ENCODE assay signal across 23 mouse cellular contexts in genomic region chr6:83744557-83744956, GRCm38 (mm10). TPM values are rescaled to one million over a fixed set of nuclear protein-coding genes. Genes with fewer than 3 reads are reported as not detected.
DNase-seq lines count a peak whose midpoint lies in the region; ATAC-seq and TF ChIP-seq lines count a peak whose summit lies in the region.
"Had no signal": no experiment of that assay in that cellular context is flagged by ENCODE, and none has a peak within 500 bp of the region (broad histone marks: within the 10 kb centered on the region; RNA-seq: fewer than 3 reads in every experiment).

No protein-coding gene starts in this region.

- no peak overlapping the region for H3K4me2 ChIP-seq in heart, embryonic 11.5 days
- no peak overlapping the region for H3K4me2 ChIP-seq in lung, embryonic 14.5 days
- H3K4me2 ChIP-seq in embryonic facial prominence, embryonic 15.5 days (replicated peaks) = no peak overlapping the region
- H3K4me2 ChIP-seq: forebrain, embryonic 12.5 days; limb, embryonic 15.5 days; liver, embryonic 15.5 days; neural tube, embryonic 15.5 days had no signal

- no peak overlapping the region for H3K4me3 ChIP-seq in heart, embryonic 11.5 days (ENCODE audit: low read depth, low read length)
- H3K4me3 ChIP-seq in lung, embryonic 14.5 days (ENCODE audit: low read depth, low read length) = no peak overlapping the region
- no peak overlapping the region for H3K4me3 ChIP-seq in embryonic facial prominence, embryonic 15.5 days (replicated peaks)
- H3K4me3 ChIP-seq: forebrain, embryonic 12.5 days; limb, embryonic 15.5 days; liver, embryonic 15.5 days; megakaryocyte, embryonic 14.5 days; neural tube, embryonic 15.5 days had no signal

- H3K9me3 ChIP-seq in heart, embryonic 11.5 days (replicated peaks; ENCODE audit: control insufficient read depth, low read length) = peaks cover 3% of the 10 kb centered on the region; the same call in 1 of the 2 replicates
- no peaks in the 10 kb centered on the region for H3K9me3 ChIP-seq in lung, embryonic 14.5 days (ENCODE audit: low read depth, low read length)
- H3K9me3 ChIP-seq in embryonic facial prominence, embryonic 15.5 days (replicated peaks) = no peaks in the 10 kb centered on the region
- H3K9me3 ChIP-seq: forebrain, embryonic 12.5 days; limb, embryonic 15.5 days; liver, embryonic 15.5 days; neural tube, embryonic 15.5 days had no signal

- 65% methylated on average over 5 of the region's 5 CpGs for WGBS in heart, embryonic 11.5 days (ENCODE audit: insufficient replicate concordance)
- 33% methylated on average over 5 of the region's 5 CpGs for WGBS in lung, embryonic 14.5 days
- 52% methylated on average over 5 of the region's 5 CpGs for WGBS in embryonic facial prominence, embryonic 15.5 days

- ATAC-seq in heart, embryonic 11.5 days (replicated peaks; ENCODE audit: insufficient number of reproducible peaks, low FRiP score, low TSS enrichment) = no peak
- ATAC-seq in lung, embryonic 14.5 days (ENCODE audit: insufficient read depth) = peak; percentile 64
- ATAC-seq in embryonic facial prominence, embryonic 15.5 days (ENCODE audit: insufficient number of reproducible peaks, low FRiP score, low TSS enrichment, low read depth) = peak; percentile 49; the same call in 1 of the 2 replicates
- ATAC-seq: CD4-positive, CD25-positive, alpha-beta regulatory T cell, adult 4 months; hindbrain, embryonic 16.5 days; midbrain, embryonic 16.5 days had no signal

- no peak overlapping the region for H3K9ac ChIP-seq in heart, embryonic 11.5 days (ENCODE audit: low read depth, low read length)
- no peak overlapping the region for H3K9ac ChIP-seq in lung, embryonic 14.5 days
- H3K9ac ChIP-seq in embryonic facial prominence, embryonic 15.5 days = no peak overlapping the region
- H3K9ac ChIP-seq: forebrain, embryonic 12.5 days; limb, embryonic 15.5 days; liver, embryonic 15.5 days; neural tube, embryonic 15.5 days had no signal

- H3K27ac ChIP-seq in heart, embryonic 11.5 days (ENCODE audit: low read depth, low read length) = no peak overlapping the region
- H3K27ac ChIP-seq in lung, embryonic 14.5 days (ENCODE audit: low read depth) = 0 out of 2 replicates have a peak overlapping the region, but pooled peaks have one; percentile 30
- peak overlapping the region; percentile 65; the same call in 1 of the 2 replicates for H3K27ac ChIP-seq in embryonic facial prominence, embryonic 15.5 days (replicated peaks)
- H3K27ac ChIP-seq: forebrain, embryonic 12.5 days; limb, embryonic 15.5 days; liver, embryonic 15.5 days; neural tube, embryonic 15.5 days had no signal

- no peak for TF ChIP-seq CTCF in lung, embryonic 14.5 days (IDR thresholded peaks at IDR 0.05; ENCODE audit: low read depth)

- H3K4me1 ChIP-seq in heart, embryonic 11.5 days (ENCODE audit: control insufficient read depth, insufficient read depth, low read length) = no peaks in the 10 kb centered on the region
- no peaks in the 10 kb centered on the region for H3K4me1 ChIP-seq in lung, embryonic 14.5 days (ENCODE audit: insufficient read depth)
- peaks cover 6% of the 10 kb centered on the region; the same call in 1 of the 2 replicates for H3K4me1 ChIP-seq in embryonic facial prominence, embryonic 15.5 days
- H3K4me1 ChIP-seq: limb, embryonic 15.5 days; neural tube, embryonic 15.5 days had no signal

- peak; percentile 83 for DNase-seq in heart, adult 11 months
- peak; percentile 47 for DNase-seq in lung, embryonic 14.5 days
- no peak for DNase-seq in lung, postnatal 10 days
- peak; percentile 21 for DNase-seq in lung, postnatal 25 days (ENCODE audit: low spot score)
- DNase-seq in Muller cell, postnatal 12 days (ENCODE audit: inconsistent ontology term) = no peak
- DNase-seq in frontal cortex, postnatal 14 days (ENCODE audit: low spot score in 2 of 2) = no peak
- DNase-seq: adrenal gland, adult 8-10 months; cerebellum, adult 9-10 months; gastrocnemius, postnatal 14 days; right cerebral cortex, postnatal 14 days had no signal

- peaks cover 41% of the 10 kb centered on the region for H3K27me3 ChIP-seq in heart, embryonic 11.5 days (ENCODE audit: control insufficient read depth, insufficient read depth, low read length)
- H3K27me3 ChIP-seq in lung, embryonic 14.5 days (ENCODE audit: insufficient read depth, low read length) = no peaks in the 10 kb centered on the region
- H3K27me3 ChIP-seq in embryonic facial prominence, embryonic 15.5 days = 0 out of 2 replicates have a peak, but pooled peaks cover 3% of the 10 kb centered on the region

- no peaks in the 10 kb centered on the region for H3K36me3 ChIP-seq in heart, embryonic 11.5 days (ENCODE audit: control insufficient read depth, insufficient read depth, low read length)
- H3K36me3 ChIP-seq in lung, embryonic 14.5 days (ENCODE audit: insufficient read depth) = no peaks in the 10 kb centered on the region
- no peaks in the 10 kb centered on the region for H3K36me3 ChIP-seq in embryonic facial prominence, embryonic 15.5 days
- H3K36me3 ChIP-seq: forebrain, embryonic 12.5 days; limb, embryonic 15.5 days; liver, embryonic 15.5 days; neural tube, embryonic 15.5 days had no signal

RNA-seq across cellular contexts. Expression of gene Atp6v1b1, which starts 1.8 kb away (rescaled TPM):
- polyA plus RNA-seq in heart, embryonic 11.5 days (2014; fragmentation: Nextera tagmentation; extraction: Ambion mirVana) = not detected in 2 replicates
- polyA plus RNA-seq in lung, embryonic 14.5 days (2014; fragmentation: Nextera tagmentation; extraction: Ambion mirVana) = not detected in 2 replicates
- polyA plus RNA-seq in embryonic facial prominence, embryonic 15.5 days (2015; fragmentation: Nextera tagmentation; extraction: Ambion mirVana) = 3.7 and 5.2 TPM in 2 replicates
- polyA plus RNA-seq: CD4-positive, CD25-positive, alpha-beta regulatory T cell, adult 4 months; cortical plate, adult 2 months; forebrain, embryonic 12.5 days; hindbrain, embryonic 16.5 days; limb, embryonic 15.5 days; liver, embryonic 15.5 days; midbrain, embryonic 16.5 days; neural tube, embryonic 15.5 days had no signal

RNA-seq across cellular contexts. Expression of gene Ankrd53, which starts 17.9 kb away (rescaled TPM):
- polyA plus RNA-seq in heart, embryonic 11.5 days (2014; fragmentation: Nextera tagmentation; extraction: Ambion mirVana) = not detected in 2 replicates
- 0.21 TPM in 1 of 2 replicates, not detected in the other for polyA plus RNA-seq in lung, embryonic 14.5 days (2014; fragmentation: Nextera tagmentation; extraction: Ambion mirVana)
- not detected in 2 replicates for polyA plus RNA-seq in embryonic facial prominence, embryonic 15.5 days (2015; fragmentation: Nextera tagmentation; extraction: Ambion mirVana)
- polyA plus RNA-seq: CD4-positive, CD25-positive, alpha-beta regulatory T cell, adult 4 months; cortical plate, adult 2 months; heart, embryonic 16.5 days; hindbrain, embryonic 16.5 days; liver, embryonic 15.5 days; spleen, adult 2 months had no signal

RNA-seq across cellular contexts. Expression of gene Tex261, which starts 31.1 kb away (rescaled TPM):
- polyA plus RNA-seq in heart, embryonic 11.5 days (2014; fragmentation: Nextera tagmentation; extraction: Ambion mirVana) = 56.0 and 69.0 TPM in 2 replicates
- 74.7 and 77.4 TPM in 2 replicates for polyA plus RNA-seq in lung, embryonic 14.5 days (2014; fragmentation: Nextera tagmentation; extraction: Ambion mirVana)
- 88.5 and 92.0 TPM in 2 replicates for polyA plus RNA-seq in embryonic facial prominence, embryonic 15.5 days (2015; fragmentation: Nextera tagmentation; extraction: Ambion mirVana)

RNA-seq across cellular contexts. Expression of gene Vax2, which starts 33.5 kb away (rescaled TPM):
- not detected in 2 replicates for polyA plus RNA-seq in heart, embryonic 11.5 days (2014; fragmentation: Nextera tagmentation; extraction: Ambion mirVana)
- polyA plus RNA-seq in lung, embryonic 14.5 days (2014; fragmentation: Nextera tagmentation; extraction: Ambion mirVana) = not detected in 2 replicates
- 0.17 and 0.49 TPM in 2 replicates for polyA plus RNA-seq in embryonic facial prominence, embryonic 15.5 days (2015; fragmentation: Nextera tagmentation; extraction: Ambion mirVana)
- polyA plus RNA-seq: cortical plate, adult 2 months; heart, embryonic 16.5 days; hindbrain, embryonic 16.5 days; liver, embryonic 15.5 days; midbrain, embryonic 16.5 days; neural tube, embryonic 15.5 days; spleen, adult 2 months had no signal

RNA-seq across cellular contexts. Expression of gene Nagk, which starts 50.2 kb away (rescaled TPM):
- 46.3 and 50.3 TPM in 2 replicates for polyA plus RNA-seq in heart, embryonic 11.5 days (2014; fragmentation: Nextera tagmentation; extraction: Ambion mirVana)
- polyA plus RNA-seq in lung, embryonic 14.5 days (2014; fragmentation: Nextera tagmentation; extraction: Ambion mirVana) = 46.1 and 49.3 TPM in 2 replicates
- 68.2 and 70.3 TPM in 2 replicates for polyA plus RNA-seq in embryonic facial prominence, embryonic 15.5 days (2015; fragmentation: Nextera tagmentation; extraction: Ambion mirVana)

Comparison
In these comparisons a context has a peak if more than half of its experiments do, and no peak if none do; other contexts are left out.
1. DNase-seq: peak in heart, adult 11 months (single experiment), lung, embryonic 14.5 days (single experiment) and lung, postnatal 25 days (single experiment); none in lung, postnatal 10 days (single experiment), Muller cell, postnatal 12 days (single experiment) and frontal cortex, postnatal 14 days (0 of 2).